Mouse (Mus musculus) urinary bladder, postnatal 4 days (tissue): ENCODE data around the gene Sec14l2.
A peak's percentile ranks its signal among the peaks of the same experiment; 100 is the strongest.

Experiments
- DNase-seq, 2 experiments: peaks; one replicate each; pipeline ENCODE4 v3.0.0; 2021 to 2022; ENCODE audit warnings: low spot score in 2 of 2

The Sec14l2 gene

DNA sequence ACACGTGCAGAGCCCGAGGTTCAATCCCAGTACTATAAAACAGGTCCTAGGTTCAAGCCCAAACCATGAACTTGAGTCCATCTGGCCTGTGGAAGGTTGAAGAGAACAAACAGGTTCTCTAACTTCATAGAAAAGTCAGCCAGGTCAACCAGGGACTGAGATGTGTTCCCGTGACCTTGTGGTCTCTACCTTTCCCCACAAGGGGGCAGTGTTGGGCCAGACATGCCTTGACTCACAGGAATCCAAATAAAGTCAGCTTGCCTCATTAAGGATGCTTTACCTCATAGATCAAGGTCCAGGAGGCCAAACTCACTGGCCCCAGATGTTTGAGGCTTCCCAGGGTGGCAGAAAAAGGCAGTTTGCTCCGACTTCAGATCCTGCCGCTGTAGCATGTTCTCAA, 69.6 kb downstream of the Sec14l2 start:
- DNase-seq: peak; percentile 35 to 72

GRCm38 (mm10) chr11:4048438-4048837, 74.8 kb downstream of the Sec14l2 start:
- DNase-seq: no peak

GRCm38 (mm10) chr11:4047766-4048165, 75.4 kb downstream of the Sec14l2 start:
- DNase-seq: no peak
